Mouse (Mus musculus) cerebellum, adult 11 months (tissue): Measurements from ENCODE around the gene Elk3.
"Not testable (repeated sequence)": the region's sequence is repeated elsewhere in the genome, so short reads cannot be mapped to it uniquely, and the experiment has no call there.

ENCODE experiments used
- DNase-seq: peaks from one replicate; pipeline ENCODE4 v3.0.0; 2022

Elk3 gene

DNA sequence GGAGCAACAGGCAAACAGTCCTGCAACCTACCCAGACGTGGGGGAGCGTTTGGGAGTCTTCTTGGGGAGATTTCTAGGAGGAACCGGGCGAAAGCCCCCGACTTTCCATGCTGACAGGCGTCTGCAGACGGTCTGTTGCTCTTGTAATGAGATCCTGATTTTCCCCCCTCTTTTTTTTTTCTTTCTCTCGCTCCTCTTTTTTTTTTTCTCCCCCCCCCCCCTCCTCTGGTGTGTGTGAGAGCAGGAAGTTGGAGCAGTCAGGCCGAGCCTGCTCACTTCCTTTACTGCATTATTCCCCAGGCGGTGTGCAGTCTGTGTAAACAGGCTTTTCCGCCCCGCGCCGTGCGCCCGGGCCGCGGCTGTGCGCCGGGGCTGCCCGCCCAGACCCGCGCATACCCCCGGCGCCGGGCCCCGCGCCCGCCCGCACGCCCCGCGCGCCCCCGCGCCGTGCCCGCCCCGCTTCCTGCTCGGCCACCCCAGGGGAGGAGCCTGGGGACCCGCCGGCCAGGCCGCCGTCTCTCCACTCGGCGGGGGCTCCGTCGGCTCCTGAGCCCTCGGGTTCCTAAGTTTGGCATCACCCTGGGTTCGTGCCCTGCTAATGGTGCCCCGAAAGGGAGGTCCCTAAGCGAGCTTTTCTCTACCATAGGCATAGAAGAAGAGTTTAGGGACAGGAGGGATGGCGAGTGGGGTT lies at the start of gene Elk3:
Gene Elk3 (minus strand): TSS at position 415 of the 691 bp plus-strand sequence.
- no peak for DNase-seq

DNA sequence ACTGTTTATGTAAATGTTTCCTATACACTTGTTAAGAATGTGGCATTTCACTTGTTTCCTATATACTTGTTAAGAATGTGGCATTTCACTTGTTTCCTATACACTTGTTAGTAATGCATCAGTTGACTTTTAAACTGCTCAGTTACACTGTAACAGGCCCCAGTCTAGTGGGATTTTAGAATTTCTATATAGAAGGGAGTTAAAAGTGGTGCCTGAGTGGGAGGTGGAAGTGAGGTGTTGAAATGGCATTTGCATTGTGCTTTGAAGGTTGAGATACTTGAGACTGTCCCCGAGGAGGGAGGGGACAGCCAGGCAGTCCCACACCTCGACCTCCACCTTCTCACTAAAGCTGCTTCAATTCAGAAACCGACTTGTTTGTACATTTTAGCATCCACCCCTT lies 49.7 kb upstream of the Elk3 start:
- no peak for DNase-seq

DNA sequence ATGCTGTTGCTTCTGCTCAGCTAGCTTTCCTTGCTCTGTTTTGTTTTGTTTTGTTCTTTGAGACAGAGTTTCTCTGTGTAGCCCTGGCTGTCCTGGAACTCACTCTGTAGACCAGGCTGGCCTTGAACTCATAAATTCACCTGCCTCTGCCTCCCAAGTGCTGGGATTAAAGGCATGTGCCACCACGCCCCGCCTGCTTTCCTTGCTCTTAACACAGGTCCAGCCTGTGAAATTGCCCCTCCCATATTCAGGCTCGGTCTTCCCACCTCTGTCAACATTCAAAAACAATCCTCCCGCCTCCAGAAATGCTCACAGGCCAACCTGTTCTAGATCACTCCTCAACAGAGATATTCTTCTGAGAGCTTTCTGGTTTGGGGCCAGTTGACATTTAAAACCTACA lies 49.3 kb upstream of the Elk3 start:
- not testable (repeated sequence) for DNase-seq

DNA sequence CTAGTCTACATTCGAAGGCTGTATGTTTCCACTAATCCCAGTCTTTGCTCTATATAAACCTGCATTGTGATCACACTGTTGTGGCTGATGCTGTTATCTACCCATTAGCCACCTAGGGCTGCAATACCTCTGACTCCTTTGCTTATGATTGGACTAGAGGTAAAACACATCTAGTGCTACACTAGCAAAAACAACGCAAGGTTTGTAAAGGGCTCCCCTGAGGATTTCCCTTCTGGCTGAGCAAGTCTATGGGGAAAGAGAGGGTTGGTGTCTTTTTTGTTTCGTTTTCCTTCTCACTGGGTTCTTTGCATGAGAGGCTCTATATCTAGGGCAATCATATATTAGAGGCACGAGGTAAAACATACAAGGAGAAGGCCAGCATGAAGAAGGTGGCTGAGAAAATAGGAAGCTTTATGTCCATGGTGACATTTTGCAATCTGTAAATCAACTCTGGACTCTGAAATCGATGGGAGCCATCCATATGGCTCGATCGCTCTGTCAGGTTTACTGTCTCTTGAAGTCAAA lies 48.5 kb upstream of the Elk3 start:
- DNase-seq = no peak

DNA sequence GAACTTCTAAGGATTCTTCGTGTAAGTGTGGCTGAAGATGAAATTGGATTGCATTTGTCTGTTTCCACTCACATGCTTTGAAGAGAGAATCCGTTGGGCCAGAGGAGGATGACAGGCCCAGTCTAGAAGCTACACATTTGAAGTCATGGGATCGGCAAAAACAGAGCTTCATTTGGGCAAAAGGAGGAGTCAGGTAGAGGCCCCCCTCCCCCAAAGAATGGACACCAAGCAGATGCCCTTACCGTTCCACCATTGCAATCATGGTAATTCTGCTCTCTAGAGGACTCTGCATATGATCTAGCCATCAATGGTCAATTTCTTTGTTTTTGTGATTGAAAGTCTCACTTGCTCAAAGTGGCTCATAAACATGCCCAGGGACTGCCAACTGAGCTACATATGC lies 47.9 kb upstream of the Elk3 start:
- no peak for DNase-seq

DNA sequence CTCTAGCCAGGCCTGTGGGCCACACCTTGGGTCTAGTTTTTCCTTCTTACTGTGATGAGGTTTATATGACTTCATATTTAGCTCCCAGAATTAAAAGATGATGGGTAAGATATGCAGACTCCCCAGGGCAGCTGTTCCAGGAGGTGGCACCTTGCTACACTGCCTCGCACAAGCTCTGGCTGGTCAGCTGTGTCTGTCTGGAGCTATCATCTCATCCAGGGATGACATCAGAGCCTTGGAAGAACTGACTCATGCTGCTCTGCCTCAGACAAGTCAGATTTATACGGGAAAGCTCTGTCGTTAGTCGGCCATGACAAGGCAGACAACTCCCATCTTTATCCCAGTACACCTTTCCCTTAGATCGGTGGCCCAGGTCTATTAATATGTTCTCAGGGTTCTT lies 46.2 kb upstream of the Elk3 start:
- DNase-seq = no peak

DNA sequence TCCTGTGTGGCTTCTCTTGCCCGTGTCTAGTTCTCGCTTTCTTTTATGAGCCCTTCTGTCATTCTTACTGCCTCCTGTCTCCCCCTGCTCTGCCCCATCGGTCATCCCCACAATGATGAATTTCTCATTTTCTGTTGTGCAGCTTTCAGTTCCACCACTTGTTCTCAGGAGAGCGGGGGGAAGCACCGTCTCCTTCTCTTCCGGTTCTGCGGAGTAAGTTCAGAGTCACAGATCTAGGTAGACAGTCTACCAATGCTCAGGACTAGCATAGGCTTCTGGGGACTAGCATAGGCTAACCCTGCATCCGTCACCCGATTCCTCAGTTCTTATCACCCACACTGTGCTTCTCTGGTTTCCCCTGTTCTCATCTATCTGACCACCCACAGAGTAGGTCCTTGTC lies 45.2 kb upstream of the Elk3 start:
- no peak for DNase-seq

DNA sequence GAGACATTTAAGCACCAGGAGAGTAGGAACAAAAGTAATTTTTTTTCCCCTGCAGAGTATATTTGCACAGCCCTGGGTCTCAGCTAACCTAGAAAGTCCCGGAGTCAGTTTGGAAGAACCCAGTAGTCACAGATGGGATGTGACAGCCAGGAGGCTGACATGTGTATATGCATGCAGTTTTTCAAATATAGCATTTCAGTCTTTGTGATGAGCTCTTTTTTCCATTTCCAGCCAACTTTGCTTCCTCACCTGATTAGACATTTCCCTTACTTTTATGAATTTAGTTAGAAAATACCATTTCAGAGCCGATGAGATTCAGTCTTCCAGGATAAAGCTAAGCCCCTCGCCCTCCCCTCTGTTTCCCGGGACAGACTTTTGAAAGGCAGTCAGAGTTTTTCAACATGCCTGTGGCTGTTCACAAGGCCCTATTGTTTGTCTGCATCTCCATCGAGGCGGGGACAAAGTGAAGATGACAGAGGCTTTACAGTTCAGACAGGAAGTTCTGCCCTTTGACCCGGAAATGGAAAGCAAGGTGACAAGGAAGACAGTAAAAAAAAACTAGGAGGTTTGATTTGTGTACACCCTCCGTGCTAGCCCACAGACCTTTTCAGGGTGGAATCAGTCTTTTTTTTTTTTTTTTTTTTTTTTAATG lies 44.5 kb upstream of the Elk3 start:
- DNase-seq = no peak

DNA sequence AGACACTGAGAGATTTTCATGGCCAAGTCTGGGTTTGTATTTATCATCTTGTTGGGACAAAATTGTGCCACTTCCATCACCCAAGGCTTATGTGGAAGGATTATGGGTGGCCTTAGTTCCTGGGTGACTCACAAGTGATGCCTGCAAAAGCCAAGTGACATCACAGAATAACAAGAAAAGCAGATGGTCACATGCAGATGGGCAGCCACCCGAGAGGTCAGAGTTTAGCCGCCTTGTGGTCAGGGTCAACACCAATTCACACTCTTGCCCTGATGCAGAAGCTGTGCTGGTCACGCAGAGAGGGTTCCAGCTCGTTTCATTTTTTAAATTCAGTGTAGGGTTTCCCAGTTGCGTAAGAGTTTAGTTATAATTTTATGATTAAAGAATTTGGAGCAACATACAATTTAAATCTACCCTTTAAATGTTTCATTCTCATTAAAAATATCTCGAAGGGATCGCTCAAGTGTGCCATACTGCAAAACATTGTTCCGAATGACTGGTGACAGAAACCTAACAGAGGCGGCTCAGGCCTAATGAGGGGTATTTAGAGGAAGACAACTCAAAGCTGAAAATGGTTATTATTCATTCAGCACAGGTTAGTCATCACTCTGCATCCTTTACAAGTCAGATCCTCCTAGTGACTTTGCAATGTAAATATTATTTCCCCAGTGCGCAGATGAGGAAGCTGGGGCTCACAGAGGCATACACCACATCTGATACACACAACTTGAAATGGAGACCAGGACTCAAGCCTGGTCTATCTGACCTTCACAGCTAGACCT lies 42.8 kb upstream of the Elk3 start:
- no peak for DNase-seq

DNA sequence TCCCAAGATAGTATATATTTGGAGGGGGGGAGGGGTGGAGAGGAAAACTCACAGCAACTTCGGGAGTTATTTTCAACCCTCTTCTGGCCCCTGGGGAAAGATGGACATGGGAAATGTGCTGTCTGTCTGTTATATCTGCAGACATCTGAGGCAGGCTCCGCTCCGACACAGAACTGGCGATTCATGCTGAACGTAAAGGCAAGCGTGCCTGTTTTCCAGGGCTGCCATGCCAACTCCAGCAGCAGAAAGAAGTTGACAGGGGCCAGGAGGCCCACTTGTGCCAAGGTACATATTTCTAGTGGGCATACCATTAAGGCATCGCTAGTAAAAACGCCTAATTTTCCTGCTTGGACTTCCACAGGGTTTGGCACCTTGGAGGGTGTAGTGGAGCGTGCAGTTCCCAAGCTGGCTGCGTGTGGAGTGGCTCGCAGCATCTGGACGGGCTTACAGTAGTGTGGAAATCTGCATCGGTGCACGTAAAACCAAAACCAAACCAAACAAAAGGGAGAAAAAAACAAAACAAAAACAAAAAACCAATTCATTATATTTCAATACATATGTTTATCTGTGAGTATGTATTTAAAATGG lies 37.1 kb upstream of the Elk3 start:
- DNase-seq = no peak

DNA sequence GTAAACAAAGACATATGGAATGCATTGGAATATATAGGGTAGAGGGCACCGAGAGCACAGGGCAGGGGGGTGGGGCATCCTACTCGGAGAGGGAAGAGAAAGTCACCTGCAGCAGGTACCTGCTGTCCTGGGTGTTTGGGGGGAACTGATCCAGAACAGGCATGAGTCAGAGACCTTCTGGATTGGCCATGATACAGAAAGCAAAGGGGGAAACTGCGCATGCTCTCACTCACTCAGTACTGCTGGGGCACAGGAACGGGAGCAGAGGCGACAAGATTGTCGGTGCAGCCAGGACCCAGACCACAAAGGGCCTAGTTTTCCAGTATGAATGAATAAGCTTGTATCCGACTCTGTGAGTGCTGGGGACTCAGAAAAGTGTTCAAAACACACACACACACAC lies 36.5 kb upstream of the Elk3 start:
- no peak for DNase-seq

DNA sequence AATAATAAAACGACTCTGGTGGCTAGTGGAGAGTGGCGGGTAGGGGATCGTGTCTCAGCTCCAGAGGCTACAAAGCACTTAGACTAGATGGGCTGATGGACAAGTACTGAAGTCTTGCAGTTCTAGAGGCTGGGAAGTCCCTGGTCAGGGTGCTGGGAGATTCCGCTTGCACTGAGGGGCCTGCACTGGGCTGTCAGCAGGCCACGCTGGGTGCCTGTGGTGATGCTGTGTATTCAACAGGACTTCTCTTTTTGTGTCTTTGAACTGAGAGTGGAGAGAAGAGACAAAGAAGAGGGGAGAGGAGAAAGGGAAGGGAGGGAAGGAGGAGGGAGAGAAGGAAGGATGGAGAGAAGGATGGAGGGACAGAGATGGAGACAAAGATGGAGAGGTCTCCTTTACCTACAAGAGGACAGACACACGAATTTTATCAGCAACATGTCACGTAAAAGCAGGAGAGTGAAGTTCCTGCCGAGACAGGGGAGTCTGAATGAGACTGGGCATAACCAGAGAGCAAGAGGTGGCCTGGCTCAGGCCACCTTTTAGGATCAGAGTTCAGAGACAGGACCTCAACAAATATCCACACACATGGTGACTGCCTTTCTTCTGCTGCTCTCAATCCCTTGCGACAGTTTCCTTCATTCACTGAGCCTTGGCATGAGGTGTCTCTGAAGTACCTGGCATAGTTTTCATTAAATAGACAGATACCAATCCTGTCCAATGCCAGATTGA lies 35.4 kb upstream of the Elk3 start:
- no peak for DNase-seq

DNA sequence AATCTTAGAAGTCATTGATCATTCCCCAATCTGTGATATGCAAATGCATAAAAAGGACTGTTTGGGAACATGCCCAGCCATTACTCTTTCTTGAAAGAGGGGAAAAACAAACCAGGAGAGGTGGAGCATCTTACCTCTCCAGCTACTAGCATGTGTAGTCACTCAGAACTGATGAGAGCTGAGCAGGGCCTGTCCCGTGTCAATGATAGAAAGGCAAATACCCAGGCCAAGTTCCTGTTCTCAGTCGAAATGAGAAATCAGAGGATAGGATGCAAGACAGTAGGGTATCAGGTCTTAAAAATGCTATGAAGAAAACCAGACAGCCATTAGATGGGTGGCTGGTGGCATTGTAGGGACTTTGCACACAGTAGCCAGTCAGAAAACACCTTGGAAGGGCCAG lies 34.6 kb upstream of the Elk3 start:
- no peak for DNase-seq

DNA sequence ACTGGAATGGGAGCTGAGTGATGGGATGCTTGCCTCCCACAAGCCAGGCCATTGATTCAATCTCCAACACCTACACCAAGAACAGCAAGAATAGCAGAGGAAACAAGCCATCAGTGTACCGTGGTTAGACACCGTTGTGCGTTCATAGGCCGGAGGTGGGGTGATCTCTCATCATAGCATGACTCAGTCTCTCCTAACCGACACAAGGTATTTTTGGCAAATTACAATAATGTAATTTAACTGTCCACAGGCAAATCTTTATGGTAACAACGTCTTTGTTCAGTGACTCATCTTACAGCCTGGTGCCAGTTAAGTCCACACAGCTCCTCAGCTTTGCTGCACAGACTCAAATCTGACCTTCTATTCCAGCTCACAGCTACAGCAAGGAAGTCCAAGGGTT lies 32.5 kb upstream of the Elk3 start:
- DNase-seq = no peak

DNA sequence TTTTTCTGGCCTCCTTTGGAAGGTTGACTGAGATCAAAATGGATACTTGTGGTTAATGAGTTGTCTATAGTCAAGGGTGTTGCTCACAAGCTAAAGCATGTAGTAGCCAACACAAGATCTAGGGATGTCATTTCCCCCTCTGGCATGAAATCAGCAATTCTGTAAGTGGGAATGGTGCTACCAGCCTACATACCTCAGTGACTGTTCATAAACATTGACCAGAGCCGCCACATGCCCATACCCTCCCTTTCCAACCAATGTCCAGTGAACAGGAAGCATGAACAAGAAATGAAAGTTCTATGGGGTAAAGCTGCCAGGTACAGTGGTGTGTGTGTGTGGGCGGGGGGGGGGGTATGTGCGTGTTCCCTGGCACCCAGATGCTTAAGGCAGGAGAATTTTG lies 32.1 kb upstream of the Elk3 start:
- no peak for DNase-seq

DNA sequence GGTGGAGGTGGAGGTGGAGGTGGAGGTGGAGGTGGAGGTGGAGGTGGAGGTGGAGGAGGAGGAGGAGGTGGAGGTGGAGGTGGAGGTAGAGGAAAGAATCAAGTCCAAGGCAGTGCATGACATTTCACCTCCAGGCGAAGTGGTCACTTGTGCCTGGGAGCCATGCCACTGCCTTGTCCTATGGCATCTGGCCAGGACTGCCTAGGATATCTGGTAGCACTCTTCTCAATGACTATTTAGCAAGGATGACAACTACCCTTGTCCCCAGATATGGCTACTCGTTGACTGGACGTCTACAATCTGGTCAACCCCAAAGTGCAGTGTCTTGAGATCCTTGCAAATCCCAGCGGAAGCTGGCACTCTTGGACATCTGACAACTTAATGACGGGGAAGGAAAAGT lies 27.6 kb upstream of the Elk3 start:
- DNase-seq = no peak

DNA sequence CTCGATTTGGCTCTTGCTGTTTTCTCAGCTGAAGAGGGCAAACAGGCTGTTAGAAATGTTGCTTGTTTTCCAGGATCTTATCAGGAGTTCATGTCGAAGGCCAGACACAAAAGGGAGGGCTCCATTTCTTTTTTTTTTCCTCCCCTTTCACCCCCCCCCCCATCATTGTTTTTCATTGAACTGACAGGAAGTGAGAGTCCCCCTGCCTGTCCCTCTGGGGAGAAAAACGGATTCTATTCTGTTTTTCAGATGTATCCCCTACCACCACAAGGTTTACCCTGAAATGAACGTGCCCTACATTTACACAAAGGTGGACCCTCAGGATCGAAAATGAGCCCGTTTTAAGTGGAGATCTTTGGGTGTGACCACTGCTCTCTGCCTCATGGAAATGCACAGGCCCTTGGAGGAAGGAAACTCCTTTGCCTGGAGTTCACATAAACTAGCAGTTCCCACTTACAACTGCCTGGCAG lies 25.6 kb upstream of the Elk3 start:
- no peak for DNase-seq

DNA sequence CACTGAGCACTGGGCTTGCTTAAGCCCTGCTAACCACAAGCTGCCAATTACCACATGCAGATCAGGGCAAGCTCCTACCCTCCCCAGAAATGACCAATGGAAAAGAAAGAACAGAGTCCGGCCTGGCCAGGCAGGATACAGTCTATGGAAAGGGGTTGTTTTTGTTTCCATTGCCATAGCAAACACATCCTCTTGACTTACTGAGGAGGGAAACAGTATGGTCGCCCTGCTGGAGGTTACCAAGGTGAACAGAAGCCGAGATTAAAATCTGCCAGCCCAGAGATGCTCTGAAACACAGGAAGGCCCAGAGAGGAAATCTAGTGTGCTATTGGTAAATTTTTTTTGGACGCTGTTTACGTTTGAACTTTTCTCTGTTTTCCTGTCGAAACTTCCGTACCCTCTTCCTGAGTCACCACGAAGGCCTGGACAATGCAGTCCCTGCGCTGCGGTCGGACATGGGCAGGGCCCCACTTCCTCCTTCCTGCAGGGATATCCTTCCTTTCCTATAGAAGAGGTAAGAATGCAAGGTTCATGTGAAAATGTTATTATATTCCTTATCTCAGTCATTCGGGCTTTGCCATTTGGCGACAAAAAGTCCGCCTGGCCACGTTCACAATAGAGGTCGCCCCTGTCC lies 25.0 kb upstream of the Elk3 start:
- no peak for DNase-seq

DNA sequence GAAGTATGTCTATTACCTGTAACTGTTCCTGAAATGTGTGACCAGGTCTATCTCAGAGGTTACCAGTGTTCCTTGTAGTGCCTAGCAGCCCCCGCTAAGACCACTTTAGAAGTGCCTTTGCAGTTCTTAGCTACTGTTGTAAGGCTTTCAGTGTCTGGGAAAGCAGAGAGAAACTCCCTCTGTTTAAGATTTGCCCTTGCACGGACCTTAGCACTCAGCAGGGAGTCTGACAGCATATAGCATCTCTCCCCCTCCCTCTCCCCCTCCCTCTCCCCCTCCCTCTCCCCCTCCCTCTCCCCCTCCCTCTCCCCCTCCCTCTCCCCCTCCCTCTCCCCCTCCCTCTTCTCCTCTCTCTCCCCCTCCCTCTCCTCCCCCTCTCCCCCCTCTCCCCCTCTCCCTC lies 24.1 kb upstream of the Elk3 start:
- DNase-seq = no peak

DNA sequence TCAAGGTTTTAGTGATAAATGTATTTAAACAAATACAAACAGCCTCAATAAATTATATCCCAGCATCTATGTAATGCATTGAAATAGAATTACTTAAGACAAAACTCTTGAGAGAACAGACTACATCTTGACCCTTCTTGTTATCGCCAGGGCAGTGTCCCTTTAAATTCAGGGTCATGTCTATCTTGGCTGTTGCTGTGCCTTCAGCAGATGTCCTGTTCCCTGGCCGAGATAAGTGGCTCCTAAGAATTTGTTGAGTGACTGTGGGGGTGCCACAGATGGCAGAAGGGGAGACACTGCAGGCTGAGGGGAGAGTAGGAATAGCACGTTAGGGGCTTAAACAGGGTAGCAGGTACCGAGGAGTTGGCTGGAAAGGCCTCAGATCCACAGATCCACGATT lies 22.3 kb upstream of the Elk3 start:
- no peak for DNase-seq

DNA sequence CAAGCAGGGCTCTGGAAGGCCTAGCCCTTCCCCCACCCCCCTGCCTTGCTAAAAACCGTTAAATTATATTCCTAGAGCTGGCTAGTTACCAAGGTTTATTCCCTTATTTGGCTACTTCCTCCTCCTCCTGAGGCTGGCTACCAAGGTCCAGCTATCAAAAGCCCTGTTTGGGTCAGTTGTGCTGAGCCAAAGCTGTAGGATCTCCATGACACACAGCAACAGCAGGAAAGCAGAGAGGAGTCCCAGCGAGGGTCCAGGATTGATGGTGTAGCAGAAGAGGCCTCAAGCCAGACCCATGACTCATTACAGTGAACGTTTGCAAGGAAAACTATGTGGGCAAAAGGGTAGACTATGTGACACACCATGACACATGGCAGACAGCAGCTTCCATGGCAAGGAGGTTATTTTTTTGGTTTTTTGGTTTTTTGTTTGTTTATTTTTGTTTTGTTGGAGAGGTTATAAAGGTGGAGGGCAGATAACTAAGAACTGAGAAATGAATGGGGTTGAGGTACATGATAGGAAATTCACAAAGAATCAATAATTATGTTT lies 21.4 kb upstream of the Elk3 start:
- no peak for DNase-seq

DNA sequence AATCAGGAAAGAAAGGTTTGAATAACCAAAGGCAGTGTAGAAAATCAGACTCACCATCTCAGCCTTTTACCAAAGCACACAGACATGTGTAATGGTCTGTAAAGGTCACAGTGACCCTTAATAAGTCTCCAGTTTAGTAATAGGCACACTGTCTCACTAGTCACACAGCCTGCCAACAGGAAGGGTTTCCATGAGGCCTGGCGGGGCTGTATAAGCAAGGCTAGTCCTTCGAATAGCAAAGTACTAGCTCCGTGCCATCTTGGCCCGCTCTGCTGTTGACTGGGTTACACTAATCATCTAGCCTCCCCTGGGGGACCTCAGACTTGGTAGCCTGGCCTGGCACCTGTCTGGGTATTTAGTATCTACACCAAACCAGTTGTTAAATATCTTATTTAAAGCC lies 20.6 kb upstream of the Elk3 start:
- DNase-seq = no peak
